Mouse (Mus musculus): ENCODE results near the gene Zfyve1.
"Not testable (repeated sequence)": the region's sequence is repeated elsewhere in the genome, so short reads cannot be mapped to it uniquely, and the experiment has no call there.

Zfyve1 gene

DNA sequence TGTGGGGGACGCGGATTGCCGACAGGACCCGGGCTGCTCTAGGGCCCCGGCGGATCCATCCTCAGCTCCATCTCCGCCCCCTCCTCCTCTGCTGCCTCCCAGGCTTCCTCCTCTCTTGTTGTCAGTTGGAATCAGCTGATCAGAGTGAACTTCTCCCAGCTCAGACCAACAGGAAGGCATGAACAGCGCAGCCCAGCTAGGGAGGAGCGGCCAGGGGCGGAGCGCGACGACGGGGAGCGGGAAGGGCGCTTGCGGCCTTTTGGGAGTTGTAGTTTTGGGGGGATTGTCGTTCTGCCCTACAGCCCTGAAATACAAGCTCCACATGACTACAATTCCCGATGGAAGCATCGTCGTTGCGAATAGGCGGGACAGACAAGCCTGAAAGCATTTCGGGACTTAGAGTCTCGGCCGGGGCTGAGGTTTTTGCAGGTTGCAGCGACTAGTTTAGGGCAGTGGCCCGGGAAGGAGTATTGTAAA is at the start of gene Zfyve1:
Gene Zfyve1 (minus strand): TSS at position 198 of the 477 bp plus-strand sequence.
- TF ChIP-seq GATA4 (IDR thresholded peaks at IDR 0.05; ENCODE audit: insufficient replicate concordance, low read length): peak; percentile 58; the same call in 1 of the 2 replicates

DNA sequence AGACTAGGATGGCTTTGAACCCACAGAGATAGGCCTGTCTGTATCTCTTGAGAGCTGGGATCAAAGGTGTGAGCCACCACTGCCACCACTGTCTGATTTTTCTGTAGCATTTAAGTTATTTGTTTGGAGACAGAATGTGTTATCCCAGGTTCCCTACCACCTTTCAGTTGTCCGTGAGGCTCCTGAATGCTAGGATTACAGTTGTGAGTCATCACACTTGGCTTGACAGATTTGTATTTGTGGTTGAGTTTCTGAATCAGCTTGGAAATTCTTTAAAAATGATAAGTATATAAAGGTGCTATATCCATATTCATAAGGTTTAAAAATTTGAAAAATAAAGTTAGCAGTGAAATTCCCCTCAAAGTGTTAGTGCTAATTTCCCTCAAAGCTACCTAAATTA is 46.1 kb upstream of the Zfyve1 start:
- TF ChIP-seq GATA4 (IDR thresholded peaks at IDR 0.05; ENCODE audit: insufficient replicate concordance, low read length): no peak

DNA sequence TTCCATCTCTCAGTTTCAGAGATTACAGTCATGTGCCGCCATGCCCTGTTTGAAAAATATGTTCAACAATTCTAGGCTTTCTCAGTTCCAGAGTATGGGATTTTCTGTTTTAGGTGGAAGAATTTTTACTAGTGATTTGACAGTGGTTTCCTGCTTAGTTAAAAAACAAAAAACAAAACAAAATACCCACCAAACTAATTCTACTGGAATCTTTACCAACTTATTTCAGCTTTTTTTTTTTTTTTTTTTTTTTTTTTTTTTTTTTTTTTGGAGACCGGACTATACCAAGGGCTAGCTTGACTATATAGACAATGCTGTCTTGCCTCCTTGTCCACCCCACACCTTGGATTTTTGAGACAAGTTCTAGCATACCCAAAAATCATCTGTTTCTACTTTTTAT is 44.2 kb upstream of the Zfyve1 start:
- no peak for TF ChIP-seq GATA4 (IDR thresholded peaks at IDR 0.05; ENCODE audit: insufficient replicate concordance, low read length)

DNA sequence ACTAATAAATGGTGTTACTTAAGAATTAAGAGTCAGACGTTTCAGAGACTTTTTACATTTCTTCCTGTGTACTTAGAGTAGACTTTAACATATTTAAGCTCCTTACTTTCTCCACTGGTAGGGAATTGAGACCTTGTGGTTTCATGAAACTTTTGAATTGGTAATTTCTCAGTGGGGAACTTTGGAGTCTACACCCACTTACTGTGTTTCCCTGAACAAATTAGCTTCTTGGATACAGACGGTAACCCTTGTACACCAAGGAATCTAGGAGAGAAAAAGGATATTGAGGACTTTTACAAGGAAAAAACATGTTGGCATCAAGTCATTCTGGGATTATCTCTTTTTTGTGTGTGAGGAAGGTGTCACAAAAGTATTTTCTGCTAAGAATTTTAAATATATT is 36.8 kb upstream of the Zfyve1 start:
- no peak for TF ChIP-seq GATA4 (IDR thresholded peaks at IDR 0.05; ENCODE audit: insufficient replicate concordance, low read length)

DNA sequence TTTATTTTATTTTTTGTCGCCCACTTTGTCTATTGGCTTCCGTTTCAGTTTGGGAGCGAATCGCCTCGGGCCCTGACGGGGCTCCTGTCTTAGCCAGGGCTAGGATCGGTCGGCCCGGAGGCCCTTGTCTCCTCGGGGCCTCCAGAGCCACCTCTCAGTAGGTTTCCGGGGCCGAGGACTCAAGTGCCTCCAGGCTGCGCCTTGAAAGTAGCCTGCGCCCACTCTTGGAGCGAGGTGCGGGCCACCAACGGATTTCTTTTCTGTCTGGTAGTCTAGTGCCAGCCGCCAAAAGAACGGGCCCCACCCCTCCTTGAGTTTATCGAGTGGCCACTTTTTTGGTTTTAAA is 35.6 kb upstream of the Zfyve1 start:
- no peak for TF ChIP-seq GATA4 (IDR thresholded peaks at IDR 0.05; ENCODE audit: insufficient replicate concordance, low read length)

DNA sequence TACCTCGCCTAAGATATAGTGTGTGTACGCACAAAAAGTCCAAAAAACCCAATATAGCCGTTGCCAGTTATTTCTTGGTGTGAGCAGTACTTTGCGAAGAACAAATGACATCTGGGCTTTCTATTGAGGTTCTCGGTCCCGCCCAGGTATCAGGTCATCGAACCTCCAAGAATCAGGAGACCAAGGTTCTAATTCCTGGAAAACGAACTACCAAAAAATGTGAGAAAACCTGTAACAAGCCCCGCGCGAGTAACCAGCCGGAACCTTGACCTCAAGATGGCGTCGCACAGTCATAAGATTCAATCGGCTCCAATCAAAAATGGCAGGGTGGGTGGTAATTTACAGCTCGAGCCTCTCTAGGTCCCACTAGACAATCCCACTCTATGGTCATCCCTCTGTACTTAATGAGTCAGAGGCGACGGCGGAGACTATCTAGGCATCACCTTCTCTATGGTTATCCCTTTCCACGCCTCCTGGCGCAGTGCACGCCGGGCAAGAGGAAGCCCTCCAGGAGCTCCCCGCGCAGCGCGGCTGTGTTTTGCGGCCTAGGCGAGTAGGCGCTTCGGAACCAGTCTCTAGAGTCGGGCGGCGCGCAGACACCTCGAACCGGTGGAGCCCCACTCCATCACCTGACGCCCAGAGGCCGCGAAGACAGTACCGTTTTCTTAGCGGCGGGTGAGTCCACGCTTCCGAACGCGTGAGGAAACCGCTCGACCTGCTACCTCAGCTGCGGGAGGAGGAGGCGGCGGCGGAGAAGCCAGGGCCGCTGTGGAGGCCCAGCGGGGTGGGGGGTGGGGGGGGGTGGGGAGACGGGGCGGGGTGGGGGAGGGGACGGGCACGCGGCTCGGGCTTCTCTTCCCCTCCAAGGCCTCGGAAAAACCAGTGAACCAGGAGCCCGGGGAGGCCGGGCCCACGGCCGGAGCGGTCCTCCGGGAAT is 35.0 kb upstream of the Zfyve1 start:
- peak; percentile 70; the same call in 1 of the 2 replicates for TF ChIP-seq GATA4 (IDR thresholded peaks at IDR 0.05; ENCODE audit: insufficient replicate concordance, low read length)

DNA sequence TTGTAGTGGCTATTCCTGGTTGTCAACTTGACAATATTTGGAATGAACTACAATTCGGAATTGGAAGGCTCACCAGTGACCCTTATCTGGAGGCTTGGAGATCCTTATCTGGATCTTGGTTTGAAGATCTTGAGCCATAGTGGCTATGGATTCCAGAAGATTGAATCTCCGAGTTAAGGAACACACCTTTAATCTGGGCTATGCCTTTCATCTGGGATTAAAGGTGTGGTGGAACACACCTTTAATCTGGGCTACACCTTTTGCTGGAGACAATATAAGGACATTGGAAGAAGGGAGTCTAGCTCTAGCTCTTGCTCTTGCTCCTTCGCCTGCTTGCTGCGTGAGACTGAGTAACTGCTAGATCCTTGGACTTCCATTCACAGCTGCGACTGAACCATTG is 33.9 kb upstream of the Zfyve1 start, which contains the start of gene Rbm25:
Gene Rbm25 (plus strand): TSS at position 301 of the 400 bp plus-strand sequence.
- not testable (repeated sequence) for TF ChIP-seq GATA4 (IDR thresholded peaks at IDR 0.05; ENCODE audit: insufficient replicate concordance, low read length)

DNA sequence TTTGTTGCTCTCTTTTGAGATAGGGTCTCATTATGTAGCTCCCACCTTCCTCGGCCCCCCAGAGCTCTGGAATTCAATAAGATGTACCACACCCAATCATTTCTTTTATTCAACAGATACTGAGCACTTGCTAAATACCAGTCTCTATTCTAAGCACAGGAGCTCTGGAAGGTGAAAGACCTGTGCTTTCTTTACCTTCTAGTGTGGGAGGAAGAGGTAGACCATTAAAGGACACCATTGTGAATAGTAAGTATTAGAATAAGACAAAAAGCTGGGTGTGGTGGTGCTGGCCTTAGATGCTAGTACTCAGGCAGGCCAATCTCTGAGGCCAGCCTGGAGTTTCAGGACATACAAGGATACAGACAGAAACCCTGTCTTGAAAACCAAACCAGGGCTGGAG is 27.3 kb upstream of the Zfyve1 start:
- TF ChIP-seq GATA4 (IDR thresholded peaks at IDR 0.05; ENCODE audit: insufficient replicate concordance, low read length): no peak

DNA sequence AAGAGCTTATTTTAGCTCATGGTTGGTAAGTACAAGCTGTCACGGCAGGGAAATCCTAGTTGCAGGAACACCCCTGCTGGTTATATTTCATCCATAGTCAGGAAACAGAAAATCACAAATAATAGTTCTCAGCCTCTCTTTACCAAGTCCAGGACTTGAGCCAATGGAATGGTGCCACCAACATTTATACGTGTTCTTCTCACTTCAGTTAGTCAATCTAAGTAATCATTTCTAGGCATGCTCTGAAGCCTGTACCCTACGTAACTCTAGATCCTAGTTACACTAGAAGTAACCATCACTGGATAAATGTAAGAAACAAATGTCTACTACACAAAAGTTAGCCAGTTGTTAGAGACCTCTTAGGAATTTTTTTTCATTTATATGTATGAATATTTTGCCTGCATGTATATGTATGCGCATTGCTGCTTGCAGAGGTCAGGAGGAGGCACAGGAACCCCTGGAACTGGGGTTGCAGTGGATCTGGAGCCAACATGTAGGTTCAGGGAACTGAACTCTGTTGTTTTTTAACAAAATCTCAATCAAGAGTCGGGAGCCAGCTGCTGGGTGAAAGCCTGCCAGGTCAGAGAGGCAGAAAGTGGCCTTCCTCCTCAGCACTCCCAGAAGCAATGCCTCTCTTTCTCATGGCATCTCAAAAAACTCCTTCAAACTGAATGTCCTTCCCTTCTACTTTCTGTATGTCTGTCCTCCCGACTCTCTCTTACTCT is 25.2 kb upstream of the Zfyve1 start:
- TF ChIP-seq GATA4 (IDR thresholded peaks at IDR 0.05; ENCODE audit: insufficient replicate concordance, low read length): no peak

DNA sequence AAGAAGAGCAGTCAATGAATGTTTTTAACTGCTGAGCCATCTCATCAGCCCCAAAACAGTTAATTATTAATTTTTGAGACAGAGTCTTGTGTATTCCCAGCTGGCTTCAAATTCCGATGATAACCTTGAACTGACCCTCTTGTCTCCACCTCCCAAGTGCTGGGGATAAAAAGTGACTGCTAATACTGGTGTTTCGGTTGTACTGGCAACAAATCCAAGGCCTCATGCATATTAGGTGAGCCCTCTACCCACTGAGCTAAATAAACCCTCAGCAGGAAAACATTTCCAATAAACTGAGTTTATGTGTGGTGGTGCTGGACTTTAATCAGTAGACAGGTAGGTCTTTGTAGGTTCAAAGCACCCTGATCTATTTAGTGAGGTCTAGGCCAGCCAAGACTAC is 22.0 kb upstream of the Zfyve1 start:
- no peak for TF ChIP-seq GATA4 (IDR thresholded peaks at IDR 0.05; ENCODE audit: insufficient replicate concordance, low read length)

DNA sequence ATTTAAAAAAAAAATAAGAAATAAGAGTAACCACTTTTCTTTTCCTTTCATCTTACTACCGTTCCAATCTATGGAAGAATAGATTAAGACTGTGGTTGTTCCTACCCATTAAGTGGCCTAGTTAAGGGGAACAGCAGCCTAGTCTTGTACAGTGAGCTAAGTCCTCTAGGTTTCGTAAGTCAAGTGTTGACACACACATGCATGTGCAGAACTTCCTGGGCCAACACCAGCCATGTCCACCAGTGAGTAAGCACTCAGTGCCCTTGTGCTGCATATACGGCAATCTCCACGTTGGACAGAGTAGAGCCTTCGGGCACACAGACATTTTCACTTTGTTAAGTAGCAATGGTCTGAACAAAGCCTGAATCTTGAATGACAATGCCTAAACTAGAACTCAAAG is 20.2 kb upstream of the Zfyve1 start:
- no peak for TF ChIP-seq GATA4 (IDR thresholded peaks at IDR 0.05; ENCODE audit: insufficient replicate concordance, low read length)

DNA sequence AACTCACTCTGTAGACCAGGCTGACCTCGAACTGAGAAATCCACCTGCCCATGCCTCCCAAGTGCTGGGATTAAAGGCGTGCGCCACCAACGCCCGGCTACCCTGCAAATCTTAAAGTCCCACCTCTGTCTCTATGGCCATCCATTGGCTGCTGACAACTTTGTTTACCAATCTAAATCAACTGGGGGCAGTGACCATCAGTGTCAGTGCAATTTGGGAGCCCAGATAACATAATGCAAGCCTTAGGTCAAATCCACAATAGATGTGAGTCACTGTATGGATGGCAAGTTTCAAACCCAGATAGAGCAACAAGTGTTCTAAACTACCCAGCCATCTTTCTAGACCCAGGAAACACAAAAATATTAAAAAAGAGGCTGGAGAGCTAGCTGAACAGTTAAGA is 5.3 kb upstream of the Zfyve1 start:
- TF ChIP-seq GATA4 (IDR thresholded peaks at IDR 0.05; ENCODE audit: insufficient replicate concordance, low read length): no peak

DNA sequence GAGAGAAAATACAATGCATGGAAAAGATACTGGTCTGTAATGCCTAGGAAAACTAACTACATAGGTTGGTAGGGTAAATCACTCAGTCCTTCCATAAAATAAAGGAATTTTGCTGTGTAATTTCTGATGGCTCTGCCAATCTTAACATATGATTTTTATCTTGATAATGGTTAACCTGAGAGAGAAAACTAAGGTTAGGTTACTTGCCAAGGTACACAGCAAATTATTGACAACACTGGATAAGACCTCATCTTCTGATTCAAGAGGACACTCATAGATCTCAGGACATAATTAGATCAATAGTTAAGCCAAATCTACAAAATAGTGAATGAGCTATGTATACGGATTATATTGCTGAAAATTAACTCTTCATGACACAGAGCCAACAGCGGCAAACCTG is 859 bp upstream of the Zfyve1 start:
- TF ChIP-seq GATA4 (IDR thresholded peaks at IDR 0.05; ENCODE audit: insufficient replicate concordance, low read length): 0 out of 2 replicates have a peak, but pooled peaks have one; percentile 26

DNA sequence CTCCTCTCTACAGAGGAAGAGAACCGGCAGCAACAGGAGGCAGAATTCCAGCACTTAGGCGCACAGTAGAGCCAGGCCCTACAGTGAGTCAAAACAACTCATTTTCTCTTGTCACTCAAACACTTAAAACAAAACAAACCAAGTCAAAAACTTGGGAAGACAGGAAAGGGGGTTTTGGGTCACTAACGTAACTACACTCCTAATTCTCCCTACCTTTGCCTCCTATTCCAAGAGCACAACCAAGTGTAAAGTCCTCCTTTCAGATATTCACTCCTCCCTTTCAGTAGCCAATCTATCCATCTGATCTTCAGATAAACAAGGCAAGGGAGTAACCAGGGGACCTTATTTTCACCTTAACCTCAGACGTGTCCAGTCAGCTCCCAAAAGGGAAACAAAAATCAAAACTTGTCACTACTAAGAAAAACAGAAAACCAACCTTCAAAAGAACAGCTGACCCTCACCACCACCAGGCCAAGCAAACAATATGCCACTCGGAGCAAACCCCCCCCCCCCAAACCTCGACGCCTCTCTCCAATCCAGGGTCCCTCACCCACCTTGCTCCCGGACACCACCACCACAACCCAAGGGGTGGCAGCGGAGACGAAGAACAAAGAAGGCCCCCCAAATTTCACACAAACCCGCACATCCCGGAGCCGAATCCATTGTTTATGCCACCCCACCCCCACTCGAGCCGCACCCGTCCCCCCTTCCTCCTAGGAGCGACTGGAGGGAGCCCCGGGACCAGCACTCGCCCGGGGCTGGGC is 649 bp downstream of the Zfyve1 start:
- TF ChIP-seq GATA4 (IDR thresholded peaks at IDR 0.05; ENCODE audit: insufficient replicate concordance, low read length): peak; percentile 79

DNA sequence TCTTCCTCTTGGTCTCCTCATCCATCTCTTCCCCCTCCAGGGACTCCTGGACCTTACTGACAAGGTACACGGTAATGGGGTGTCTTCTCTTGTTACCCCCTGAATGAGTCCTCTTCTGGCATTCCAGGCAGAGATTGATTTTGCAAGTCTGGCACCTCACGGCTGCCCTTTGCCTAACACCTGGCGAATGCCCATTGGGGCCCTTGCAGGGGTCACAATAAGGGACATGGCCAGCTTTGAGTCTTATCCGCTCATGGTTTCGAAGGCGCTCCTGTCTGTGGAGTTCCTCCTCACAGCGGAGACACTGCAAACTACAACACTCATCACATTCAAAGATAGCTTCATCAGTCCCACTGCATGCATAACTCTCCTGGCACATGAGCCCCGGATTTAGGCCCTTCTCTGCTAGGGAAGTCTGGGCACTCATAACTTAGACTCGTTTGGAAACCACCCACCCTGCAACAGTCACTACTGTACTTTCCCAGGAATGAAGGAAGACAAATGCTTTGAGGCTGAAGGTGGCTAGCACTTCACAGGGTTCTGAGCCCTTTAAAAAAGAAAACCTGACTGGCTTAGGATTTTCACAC is 2.5 kb downstream of the Zfyve1 start:
- TF ChIP-seq GATA4 (IDR thresholded peaks at IDR 0.05; ENCODE audit: insufficient replicate concordance, low read length): no peak
